Mouse (Mus musculus): ENCODE results near the gene Cmpk1.
"Not testable (repeated sequence)": the region's sequence is repeated elsewhere in the genome, so short reads cannot be mapped to it uniquely, and the experiment has no call there.

Cmpk1 gene

GRCm38 (mm10) chr4:114986591-114987432 lies at the start of gene Cmpk1:
Cmpk1 (minus strand) TSS chr4:114987241.
- DNase-seq (ENCODE audit: low read depth, low spot score) = peak; percentile 89

- DNase-seq (ENCODE audit: low read depth, low spot score) = no peak
These were observed 48.0 kb upstream of the Cmpk1 start for GRCm38 (mm10) chr4:115035043-115035442.

GRCm38 (mm10) chr4:115019997-115020396 lies 33.0 kb upstream of the Cmpk1 start:
- DNase-seq (ENCODE audit: low read depth, low spot score) = no peak

- no peak for DNase-seq (ENCODE audit: low read depth, low spot score)
These were observed 27.2 kb upstream of the Cmpk1 start for GRCm38 (mm10) chr4:115014276-115014675.

- DNase-seq (ENCODE audit: low read depth, low spot score) = peak; percentile 35
These were observed 13.4 kb upstream of the Cmpk1 start for GRCm38 (mm10) chr4:115000429-115000795.

GRCm38 (mm10) chr4:114999773-115000428 lies 12.9 kb upstream of the Cmpk1 start, which contains the start of gene Stil:
Stil (plus strand) TSS chr4:115000159.
- peak; percentile 98 for DNase-seq (ENCODE audit: low read depth, low spot score)

GRCm38 (mm10) chr4:114999445-114999772 lies 12.4 kb upstream of the Cmpk1 start:
- DNase-seq (ENCODE audit: low read depth, low spot score) = no peak

- peak; percentile 72 for DNase-seq (ENCODE audit: low read depth, low spot score)
These were observed 10.0 kb upstream of the Cmpk1 start for GRCm38 (mm10) chr4:114997051-114997450.

GRCm38 (mm10) chr4:114994218-114994617 lies 7.2 kb upstream of the Cmpk1 start:
- no peak for DNase-seq (ENCODE audit: low read depth, low spot score)

- DNase-seq (ENCODE audit: low read depth, low spot score) = no peak
These were observed 840 bp downstream of the Cmpk1 start for GRCm38 (mm10) chr4:114986211-114986590.

GRCm38 (mm10) chr4:114983020-114983419 lies 4.0 kb downstream of the Cmpk1 start:
- peak; percentile 50 for DNase-seq (ENCODE audit: low read depth, low spot score)

- DNase-seq (ENCODE audit: low read depth, low spot score) = no peak
These were observed 4.4 kb downstream of the Cmpk1 start for GRCm38 (mm10) chr4:114982619-114983018.

GRCm38 (mm10) chr4:114973229-114973740 lies 13.8 kb downstream of the Cmpk1 start:
- no peak for DNase-seq (ENCODE audit: low read depth, low spot score)

- no peak for DNase-seq (ENCODE audit: low read depth, low spot score)
These were observed 16.3 kb downstream of the Cmpk1 start for GRCm38 (mm10) chr4:114970736-114971135.

GRCm38 (mm10) chr4:114960881-114961280 lies 26.2 kb downstream of the Cmpk1 start:
- DNase-seq (ENCODE audit: low read depth, low spot score) = not testable (repeated sequence)

GRCm38 (mm10) chr4:114959533-114959932 lies 27.5 kb downstream of the Cmpk1 start:
- no peak for DNase-seq (ENCODE audit: low read depth, low spot score)

GRCm38 (mm10) chr4:114958786-114959185 lies 28.3 kb downstream of the Cmpk1 start:
- no peak for DNase-seq (ENCODE audit: low read depth, low spot score)

- no peak for DNase-seq (ENCODE audit: low read depth, low spot score)
These were observed 28.8 kb downstream of the Cmpk1 start for GRCm38 (mm10) chr4:114958231-114958630.

- no peak for DNase-seq (ENCODE audit: low read depth, low spot score)
These were observed 29.6 kb downstream of the Cmpk1 start for GRCm38 (mm10) chr4:114957403-114957802.

- no peak for DNase-seq (ENCODE audit: low read depth, low spot score)
These were observed 33.9 kb downstream of the Cmpk1 start for GRCm38 (mm10) chr4:114953172-114953571.

GRCm38 (mm10) chr4:114947852-114948481 lies 39.1 kb downstream of the Cmpk1 start:
- DNase-seq (ENCODE audit: low read depth, low spot score) = no peak

- peak; percentile 50 for DNase-seq (ENCODE audit: low read depth, low spot score)
These were observed 39.6 kb downstream of the Cmpk1 start for GRCm38 (mm10) chr4:114947395-114947794.

Measured in CD4-positive helper T cell, adult 2 months (primary cell).